Mouse (Mus musculus) kidney, adult 8-10 months (tissue): ENCODE results near the gene Tmem259.

Experiments
- DNase-seq, 2 experiments: peaks; one replicate each; pipeline ENCODE4 v3.0.0; 2022

Gene Tmem259

DNA sequence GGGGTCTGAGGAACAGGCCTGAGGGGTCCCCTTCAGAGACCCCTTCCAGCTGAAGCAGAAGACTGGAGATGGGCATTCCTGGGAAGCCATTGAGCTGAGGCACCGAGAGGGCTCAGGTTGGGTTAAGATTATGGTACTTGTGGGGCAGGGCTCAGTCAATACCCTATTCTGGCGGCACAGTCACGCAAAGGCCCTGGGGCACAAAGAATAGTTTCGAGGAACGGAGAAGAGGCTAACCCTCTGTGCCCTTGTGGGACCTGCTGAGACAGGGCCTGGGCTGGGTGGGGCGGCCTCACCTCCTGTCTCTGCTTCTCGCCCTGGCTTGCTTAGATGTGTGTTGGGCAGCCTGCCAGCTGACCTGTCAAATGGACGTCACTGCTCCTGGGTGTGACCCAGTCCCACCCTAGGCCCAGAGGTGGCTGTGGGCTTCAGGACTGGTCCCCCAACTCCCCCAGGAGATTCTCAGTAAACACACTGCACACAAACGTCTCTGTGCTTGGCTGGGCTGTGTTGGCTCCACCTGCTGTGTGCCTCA is 50.9 kb downstream of the Tmem259 start:
- no peak for DNase-seq

DNA sequence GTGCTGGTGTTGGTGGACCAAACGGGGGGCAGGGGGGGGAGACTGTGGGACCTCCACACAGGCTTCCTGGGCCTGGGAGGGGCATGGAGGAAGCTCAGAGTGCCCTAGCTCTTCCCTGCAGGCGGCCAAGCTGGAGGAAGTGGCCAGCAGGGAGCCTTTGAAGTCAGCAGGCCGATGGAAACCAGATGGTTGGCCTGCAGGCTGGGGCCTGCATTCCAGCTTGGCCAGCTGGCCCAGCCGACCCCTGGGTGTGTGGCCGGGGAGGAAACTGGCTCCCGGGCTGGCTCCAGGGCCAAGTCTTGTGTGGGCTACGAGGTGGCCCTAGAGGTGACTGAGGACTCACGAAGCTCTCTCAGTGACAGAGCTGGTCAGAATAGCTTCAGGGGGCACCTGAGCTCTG is 51.4 kb downstream of the Tmem259 start:
- DNase-seq: peak; percentile 41 to 65

DNA sequence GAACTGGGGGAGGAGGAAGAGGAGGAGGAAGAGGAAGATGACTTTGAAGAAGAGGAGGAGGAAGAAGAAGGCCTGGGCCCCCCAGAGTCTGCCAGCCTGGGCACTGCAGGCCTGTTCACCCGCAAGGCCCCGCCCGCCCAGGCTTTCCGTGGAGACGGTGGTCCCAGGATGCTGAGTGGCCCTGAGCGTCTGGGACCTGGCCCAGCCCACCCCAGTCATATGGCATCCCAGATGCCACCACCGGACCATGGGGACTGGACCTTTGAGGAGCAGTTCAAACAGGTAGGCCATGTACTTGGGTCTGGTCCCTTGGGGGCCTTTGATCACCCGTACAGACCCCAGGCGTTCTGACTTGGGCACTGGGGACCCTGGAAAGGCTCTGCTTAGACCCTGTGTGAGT is 52.3 kb downstream of the Tmem259 start:
- DNase-seq: no peak

DNA sequence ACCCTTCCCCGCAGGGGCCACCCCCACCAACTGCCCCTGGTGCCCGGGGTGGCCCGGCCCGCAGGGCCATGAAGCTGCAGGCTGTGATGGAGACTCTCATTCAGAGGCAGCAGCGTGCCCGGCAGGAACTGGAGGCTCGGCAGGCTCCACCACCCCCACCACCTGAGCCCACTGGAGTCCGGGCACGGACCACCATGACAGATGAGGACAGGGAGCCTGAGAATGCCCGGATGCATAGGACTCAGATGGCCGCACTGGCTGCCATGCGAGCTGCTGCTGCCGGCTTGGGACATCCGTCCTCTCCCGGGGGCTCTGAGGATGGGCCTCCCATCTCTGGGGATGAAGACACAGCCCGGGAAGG is 53.3 kb downstream of the Tmem259 start:
- DNase-seq: no peak

DNA sequence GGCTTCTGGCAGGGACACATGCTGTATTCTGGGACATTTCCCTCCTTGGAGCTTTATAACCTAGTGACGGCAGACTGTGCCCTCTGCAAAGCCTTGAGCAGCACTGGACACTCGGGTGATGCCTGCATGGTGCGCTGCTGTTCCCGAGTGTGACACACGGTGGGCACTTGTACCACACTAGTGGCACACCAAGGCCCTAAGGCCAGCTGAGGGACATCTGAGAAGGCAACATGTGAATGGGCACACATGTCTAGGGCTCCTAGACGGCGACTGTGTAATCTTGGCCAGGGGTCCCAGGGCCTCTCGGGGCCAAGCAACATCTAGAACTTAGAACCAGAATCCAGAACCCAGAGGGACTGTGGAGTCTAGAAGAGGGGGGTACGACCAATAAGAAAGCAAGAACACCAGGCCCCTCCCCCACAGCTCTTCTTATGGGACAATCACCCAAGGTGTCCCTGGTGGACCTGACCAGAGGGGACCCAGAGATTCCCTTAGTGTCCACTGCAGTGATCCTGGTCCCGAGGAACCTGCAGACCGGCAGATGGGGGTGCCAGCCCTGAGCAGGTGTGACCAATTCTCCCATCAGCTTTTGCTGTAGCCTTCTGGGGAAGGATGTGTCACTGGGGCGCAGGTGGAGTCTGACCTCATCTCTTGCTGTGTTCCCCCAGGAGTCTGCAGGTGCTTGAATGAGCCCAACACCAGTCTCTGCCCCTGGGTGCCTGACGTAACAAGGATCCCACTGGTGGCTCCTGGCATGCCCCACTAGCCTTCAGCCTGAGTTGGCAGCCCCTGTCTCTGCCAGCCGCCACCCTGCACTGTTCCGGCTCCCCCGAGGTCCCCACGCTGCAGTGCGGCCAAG is 53.9 kb downstream of the Tmem259 start:
- DNase-seq: no peak

DNA sequence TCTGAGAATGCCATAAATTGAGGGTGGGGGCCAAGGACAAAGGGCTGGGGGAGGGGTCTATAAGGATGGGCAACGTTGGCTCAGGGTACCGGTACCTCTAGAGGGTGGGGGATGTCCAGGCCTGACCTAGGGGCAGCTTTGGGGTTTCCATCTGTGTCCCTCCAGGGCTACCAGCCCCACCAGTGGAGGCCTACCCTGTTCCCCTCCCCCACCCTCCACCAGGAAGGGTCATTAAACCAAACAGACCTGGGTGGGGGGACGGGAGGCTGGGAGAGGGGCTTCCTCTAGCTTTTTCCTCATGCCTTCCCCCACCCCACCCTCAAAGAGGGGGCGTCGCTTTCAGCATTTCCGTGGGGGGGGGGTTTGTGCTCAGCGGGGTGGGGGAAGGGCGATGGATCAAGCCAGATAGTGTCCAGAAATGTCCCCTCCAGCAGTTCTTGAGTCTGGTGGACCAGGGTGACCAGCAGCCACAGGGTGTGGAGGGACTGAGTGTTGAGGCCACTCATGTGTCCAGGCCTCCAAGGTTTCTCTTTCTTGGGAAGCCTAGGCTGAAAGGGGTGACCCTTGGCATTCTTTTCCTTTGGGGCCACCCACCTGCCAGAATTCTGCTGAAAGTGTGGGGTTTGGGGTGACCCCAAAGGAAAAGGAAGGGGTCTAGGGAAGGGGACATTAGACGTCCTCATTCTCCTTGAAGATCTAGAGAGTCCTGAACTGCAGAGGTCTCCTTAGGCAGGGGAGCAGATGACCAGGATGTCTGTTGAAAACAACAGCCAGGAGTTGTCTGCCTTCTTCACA is 55.0 kb downstream of the Tmem259 start:
- no peak for DNase-seq

DNA sequence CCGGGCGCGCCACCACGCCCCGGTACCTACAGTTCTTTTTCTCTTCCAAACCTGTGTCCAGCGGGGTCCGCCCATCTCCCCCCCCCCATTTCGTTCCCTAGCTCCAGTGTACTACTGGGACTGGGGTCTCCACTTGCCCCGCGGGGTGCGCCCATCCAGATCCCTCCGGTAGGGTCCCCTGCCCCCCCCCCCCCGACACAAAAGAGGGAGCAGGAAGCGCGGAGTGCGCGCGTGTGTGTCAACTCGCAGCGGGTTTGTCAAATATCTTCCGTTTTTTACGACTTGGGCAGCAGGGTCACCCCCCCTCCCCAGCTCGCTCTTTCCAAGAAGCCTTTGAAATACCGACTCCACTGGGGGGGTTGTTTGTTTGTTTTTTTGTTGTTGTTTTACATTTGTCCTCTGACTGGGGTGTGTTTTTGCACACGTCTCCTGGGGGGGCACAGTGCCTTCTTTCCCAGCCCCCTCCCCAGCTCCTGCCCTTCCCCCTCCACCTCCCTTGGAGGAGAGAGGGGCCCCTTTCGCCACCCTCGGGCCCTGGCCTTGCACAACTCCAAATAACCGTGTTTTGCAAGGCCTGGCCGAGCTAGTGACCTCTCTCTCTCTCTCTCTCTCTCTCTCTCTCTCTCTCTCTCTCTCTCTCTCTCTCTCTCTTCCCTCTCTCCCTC is 56.0 kb downstream of the Tmem259 start:
- DNase-seq: no peak

DNA sequence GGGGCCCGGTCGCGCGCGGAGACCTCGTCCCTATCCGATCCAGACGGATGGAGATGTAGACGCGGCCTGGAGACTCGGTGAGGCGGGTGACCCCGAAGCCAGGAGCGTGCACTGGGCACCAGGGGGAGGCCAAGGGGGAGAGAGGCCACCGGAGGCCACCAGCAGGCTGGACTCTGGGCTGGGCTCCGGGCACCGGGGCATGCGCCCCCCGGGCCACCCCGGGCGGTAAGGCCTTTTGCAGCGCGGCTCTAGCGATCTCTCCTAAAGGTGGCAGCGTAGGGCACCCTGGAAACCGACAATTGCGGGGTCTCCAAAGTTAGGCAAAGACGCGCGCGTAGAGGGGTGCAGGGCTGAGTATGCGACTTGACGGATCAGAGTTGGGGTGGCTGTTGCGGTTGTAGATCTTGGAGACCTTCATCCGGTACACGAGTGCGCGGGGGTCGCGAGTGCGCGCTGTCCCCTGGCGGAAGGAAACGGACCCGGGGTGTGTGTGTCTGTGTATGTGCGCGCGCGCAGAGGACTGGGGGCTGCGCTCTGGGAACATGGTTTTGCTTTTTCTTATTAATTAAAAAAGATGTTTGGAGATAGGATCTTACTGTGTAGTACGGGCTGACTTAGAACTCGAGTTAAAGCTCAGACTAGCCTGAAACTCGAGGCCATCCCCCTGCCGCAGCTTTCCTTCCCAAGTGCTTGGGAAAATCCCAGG is 56.7 kb downstream of the Tmem259 start:
- DNase-seq: peak in 1 of 2 experiments; percentile 44

DNA sequence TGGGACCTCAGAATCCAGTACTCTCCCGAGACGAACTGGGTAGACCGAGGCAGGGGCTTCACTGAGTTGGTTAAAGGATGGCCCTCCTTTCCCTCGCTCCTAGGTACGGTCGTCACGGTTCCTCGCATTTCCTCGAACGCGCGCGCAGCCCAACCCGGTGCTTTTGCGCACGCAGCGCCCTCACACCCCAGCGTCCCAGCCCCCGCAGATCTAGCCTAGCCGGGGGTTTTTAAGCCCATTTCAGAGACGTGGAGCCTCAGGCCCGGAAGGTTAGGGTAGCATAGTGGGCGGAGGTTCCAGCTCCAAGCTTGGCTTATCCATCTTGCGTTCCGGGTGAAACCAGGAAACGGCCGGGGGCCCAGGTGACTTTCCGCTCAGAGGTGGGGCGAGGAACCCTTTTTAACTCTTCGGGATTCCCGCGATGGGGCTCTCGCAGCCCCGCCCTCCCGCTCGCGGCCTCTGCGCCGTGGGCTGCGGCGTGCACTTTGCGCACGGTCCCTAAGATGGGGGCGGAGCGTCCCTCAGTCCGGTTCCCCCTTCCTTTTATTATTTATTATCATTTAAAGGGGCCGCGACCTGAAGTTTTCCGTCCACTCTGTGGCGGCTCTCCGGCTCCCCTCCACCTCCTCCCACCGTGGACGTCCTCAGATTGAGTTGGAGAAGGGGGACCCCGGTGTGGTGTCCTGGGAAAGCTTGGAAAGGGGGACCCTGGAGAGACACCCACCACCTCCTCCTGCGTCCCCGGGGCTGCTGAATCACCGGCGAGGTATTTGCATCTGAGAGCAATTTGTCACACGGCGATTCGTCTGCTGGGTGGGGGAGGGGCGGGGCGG is 57.4 kb downstream of the Tmem259 start, which contains the start of gene Arid3a:
Arid3a (plus strand) TSS at position 553 of the 833 bp plus-strand sequence.
- peak; percentile 89 to 90 for DNase-seq

DNA sequence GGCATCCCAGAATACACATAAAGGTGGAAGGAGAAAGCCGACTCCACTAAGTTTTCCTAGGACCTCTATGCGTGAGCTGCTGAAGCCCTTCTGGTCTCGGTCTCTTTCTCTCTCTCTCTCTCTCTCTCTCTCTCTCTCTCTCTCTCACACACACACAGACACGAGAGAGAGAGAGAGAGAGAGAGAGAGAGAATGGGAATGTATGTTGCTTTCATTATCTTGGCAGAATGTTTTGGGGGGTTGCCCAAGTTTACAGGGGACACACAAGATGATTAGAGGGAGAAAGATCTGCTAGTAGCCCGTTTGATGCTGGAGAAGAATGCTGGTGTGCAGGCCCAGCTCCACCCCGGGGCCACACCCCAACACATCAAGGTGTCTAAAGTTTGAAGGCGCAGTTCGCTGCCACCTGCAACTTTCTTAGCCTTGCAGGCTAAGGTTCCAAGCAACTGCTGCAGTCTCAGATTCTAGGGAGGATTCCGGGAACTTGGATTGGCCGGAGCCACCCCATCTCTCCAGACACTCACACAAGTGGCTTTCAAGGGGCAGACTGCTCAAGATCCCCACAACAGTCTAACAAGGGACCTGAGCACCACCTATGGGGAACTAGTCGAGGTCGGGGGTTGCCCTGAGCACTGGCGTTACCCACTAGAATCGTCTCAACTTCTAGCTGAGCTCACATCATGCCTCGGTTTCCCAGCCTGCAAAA is 58.2 kb downstream of the Tmem259 start:
- no peak for DNase-seq

DNA sequence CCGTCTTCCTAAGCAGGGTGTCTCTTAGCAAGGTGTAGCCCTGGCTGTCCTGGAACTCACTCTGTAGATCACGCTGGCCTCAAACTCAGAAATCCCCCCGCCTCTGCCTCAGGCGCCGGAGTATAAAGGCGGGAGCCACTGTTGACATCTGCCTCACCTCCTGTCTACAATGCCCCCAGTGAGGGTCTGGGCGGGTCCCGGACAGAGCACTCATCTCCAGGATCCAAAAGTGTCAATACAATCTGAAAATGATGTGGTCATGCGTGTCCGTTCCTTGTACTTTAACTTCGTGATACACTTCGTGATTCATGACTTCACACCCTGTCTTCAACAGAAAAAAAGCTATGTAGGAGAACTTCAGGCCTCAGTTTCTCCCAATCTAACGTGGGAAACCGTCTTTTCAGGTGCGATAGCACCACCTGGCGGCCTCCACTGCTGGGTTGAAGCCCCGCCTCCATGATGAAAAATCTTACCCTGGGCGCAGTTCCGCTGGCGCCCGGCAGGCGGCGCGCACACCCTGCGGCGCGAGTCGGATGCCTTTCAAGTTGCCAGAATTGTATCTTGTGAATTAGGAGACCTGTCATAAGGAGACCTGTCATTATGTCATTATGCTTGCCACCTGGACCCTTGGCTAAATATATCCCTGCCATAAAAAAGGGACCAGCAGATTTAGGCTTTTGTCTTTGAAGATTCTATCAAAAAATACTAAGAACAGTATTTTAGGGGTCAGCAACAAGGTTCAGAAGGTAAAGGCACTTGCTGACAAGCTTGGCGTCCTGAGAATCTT is 58.9 kb downstream of the Tmem259 start:
- DNase-seq: peak; percentile 86 to 95
